32 mouse cellular contexts compared by ENCODE assay signal in the genomic region with DNA sequence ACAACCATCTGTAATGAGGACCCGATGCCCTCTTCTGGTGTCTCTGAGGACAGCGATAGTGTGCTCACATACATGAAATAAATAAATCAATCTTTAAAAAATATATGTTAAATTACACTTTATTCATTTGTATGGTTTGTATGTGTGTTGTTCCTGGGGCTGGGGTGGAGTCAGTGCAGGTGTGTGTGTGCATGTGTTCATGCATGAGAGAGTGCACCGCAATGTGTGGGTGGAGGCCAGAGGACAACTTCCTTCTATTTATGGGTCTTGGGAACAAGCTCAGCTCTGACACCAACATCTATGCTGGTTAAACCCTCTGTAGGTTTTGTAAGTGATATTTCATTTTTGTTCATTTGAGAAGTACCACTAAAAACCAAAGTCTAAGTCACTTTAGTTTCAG. TPM values are rescaled to one million over a fixed set of nuclear protein-coding genes. Genes with fewer than 3 reads are reported as not detected.
DNase-seq lines count a peak whose midpoint lies in the region; ATAC-seq lines count a peak whose summit lies in the region.
"Had no signal": no experiment of that assay in that cellular context is flagged by ENCODE, and none has a peak within 500 bp of the region (broad histone marks: within the 10 kb centered on the region; RNA-seq: fewer than 3 reads in every experiment).

No protein-coding gene starts in this region.

- no peaks in the 10 kb centered on the region for H3K9me3 ChIP-seq in neural tube, embryonic 15.5 days (replicated peaks)
- H3K9me3 ChIP-seq: G1E; heart, embryonic 13.5 days; hindbrain, embryonic 10.5 days; hindbrain, embryonic 15.5 days; intestine, embryonic 15.5 days; liver, embryonic 13.5 days; midbrain, embryonic 13.5 days; neural tube, embryonic 13.5 days had no signal

- H3K36me3 ChIP-seq in neural tube, embryonic 15.5 days, result 0 out of 2 replicates have a peak, but pooled peaks cover 4% of the 10 kb centered on the region
- H3K36me3 ChIP-seq: hindbrain, embryonic 15.5 days; intestine, embryonic 15.5 days had no signal

- no peaks in the 10 kb centered on the region for H3K27me3 ChIP-seq in neural tube, embryonic 15.5 days (replicated peaks)
- H3K27me3 ChIP-seq: heart, embryonic 13.5 days; hindbrain, embryonic 15.5 days; intestine, embryonic 15.5 days; liver, embryonic 13.5 days; midbrain, embryonic 13.5 days; neural tube, embryonic 13.5 days; Patski had no signal

- no peak overlapping the region for H3K27ac ChIP-seq in neural tube, embryonic 15.5 days (replicated peaks)
- H3K27ac ChIP-seq: heart, embryonic 13.5 days; hindbrain, embryonic 10.5 days; hindbrain, embryonic 15.5 days; intestine, embryonic 15.5 days; layer of hippocampus, adult 2 months; liver, embryonic 13.5 days; midbrain, embryonic 13.5 days; neural tube, embryonic 13.5 days had no signal

- H3K9ac ChIP-seq in neural tube, embryonic 15.5 days (replicated peaks), result no peak overlapping the region
- H3K9ac ChIP-seq: heart, embryonic 13.5 days; hindbrain, embryonic 15.5 days; intestine, embryonic 15.5 days; liver, embryonic 13.5 days; midbrain, embryonic 13.5 days; neural tube, embryonic 13.5 days had no signal

- no peak overlapping the region for H3K4me3 ChIP-seq in neural tube, embryonic 15.5 days (replicated peaks)
- H3K4me3 ChIP-seq: erythroblast, embryonic 14.5 days; gastrocnemius, adult 2 months; heart, embryonic 13.5 days; hindbrain, embryonic 10.5 days; hindbrain, embryonic 15.5 days; intestine, embryonic 15.5 days; layer of hippocampus, adult 2 months; liver, embryonic 13.5 days; midbrain, embryonic 13.5 days; neural tube, embryonic 13.5 days had no signal

- 97% methylated on average over 3 of the region's 3 CpGs for WGBS in neural tube, embryonic 15.5 days

- peaks cover 18% of the 10 kb centered on the region for H3K4me1 ChIP-seq in neural tube, embryonic 15.5 days

- ATAC-seq in neural tube, embryonic 15.5 days (ENCODE audit: low FRiP score), result no peak
- ATAC-seq: forebrain, embryonic 16.5 days; intestine, embryonic 15.5 days; midbrain, embryonic 13.5 days; Patski had no signal

- intact Hi-C loops in heart, postnatal 10 days (cut with DNase I), result no loop called here

- DNase-seq in heart, adult 11 months, result peak; percentile 88
- no peak for DNase-seq in heart, postnatal 10 days
- peak; percentile 86 for DNase-seq in A20 (ENCODE audit: low read depth, low spot score)
- DNase-seq in induced T-regulatory cell, adult 2 months (ENCODE audit: low read depth), result peak; percentile 14
- DNase-seq in spleen, postnatal 36 days (ENCODE audit: low spot score in 2 of 2), result peak; percentile 84 to 86
- DNase-seq in thymus, adult 18-20 months, result no peak
- DNase-seq: adrenal gland, postnatal 25 days; cerebellum, adult 11-12 months; cerebellum, postnatal 10 days; gastrocnemius, adult 2 months; gastrocnemius, postnatal 36 days; heart, postnatal 14 days; kidney, adult 2 months; kidney, postnatal 36 days; liver, embryonic 13.5 days; lung, adult 2 months; lung, postnatal 4 days; retina, postnatal 1 day; right cerebral cortex, postnatal 14 days; thymus, postnatal 14 days had no signal

- H3K4me2 ChIP-seq in neural tube, embryonic 15.5 days, result no peak overlapping the region
- H3K4me2 ChIP-seq: heart, embryonic 13.5 days; hindbrain, embryonic 15.5 days; intestine, embryonic 15.5 days; liver, embryonic 13.5 days; midbrain, embryonic 13.5 days had no signal

RNA-seq across cellular contexts. Expression of a gene that starts 2.6 kb away (rescaled TPM):
- 10 to 100 TPM; 36.5 to 39.9 TPM for total RNA-seq in heart, postnatal 10 days (2021)
- 48.9 and 49.7 TPM in 2 replicates for polyA plus RNA-seq in neural tube, embryonic 15.5 days (2015; fragmentation: Nextera tagmentation; extraction: Ambion mirVana)

Comparison
In these comparisons a context has a peak if more than half of its experiments do, and no peak if none do; other contexts are left out.
1. DNase-seq: peak in heart, adult 11 months (single experiment), A20 (single experiment), induced T-regulatory cell, adult 2 months (single experiment) and spleen, postnatal 36 days (2 of 2); none in heart, postnatal 10 days (0 of 2) and thymus, adult 18-20 months (0 of 2).